Comparison of ENCODE assay signal across 20 mouse cellular contexts in the genomic region with DNA sequence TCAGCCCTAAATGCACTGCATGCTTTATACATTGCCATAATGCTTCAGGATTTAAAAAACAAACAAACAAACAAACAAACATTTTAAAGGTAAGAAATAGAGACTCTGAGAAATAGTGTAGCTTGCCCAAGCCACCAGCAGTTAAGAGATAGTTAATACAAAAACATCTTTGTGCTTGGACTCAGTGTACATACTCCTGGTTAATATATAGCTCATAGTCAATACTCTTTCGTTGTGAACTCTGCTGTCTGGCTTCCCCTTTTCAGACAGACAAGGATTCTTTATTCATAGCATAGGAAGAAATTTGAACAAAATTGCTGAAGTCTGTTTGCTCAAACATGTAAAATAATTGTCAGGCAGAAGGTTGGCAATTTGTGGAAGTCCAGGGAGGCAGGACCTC.
DNase-seq lines count a peak whose midpoint lies in the region; ATAC-seq and TF ChIP-seq lines count a peak whose summit lies in the region.
"Had no signal": no experiment of that assay in that cellular context is flagged by ENCODE, and none has a peak within 500 bp of the region (broad histone marks: within the 10 kb centered on the region; RNA-seq: fewer than 3 reads in every experiment).

No protein-coding gene starts in this region.

- H3K4me1 ChIP-seq in intestine, embryonic 14.5 days (replicated peaks; ENCODE audit: control insufficient read depth, insufficient read depth, low read length): peaks cover 21% of the 10 kb centered on the region
- 0 out of 2 replicates have a peak, but pooled peaks cover 8% of the 10 kb centered on the region for H3K4me1 ChIP-seq in intestine, postnatal 0 days (replicated peaks; ENCODE audit: control insufficient read depth, insufficient read depth, low read length)
- peaks cover 44% of the 10 kb centered on the region for H3K4me1 ChIP-seq in lung, embryonic 15.5 days
- peaks cover 8% of the 10 kb centered on the region; the same call in 1 of the 2 replicates for H3K4me1 ChIP-seq in intestine, embryonic 15.5 days (replicated peaks)
- H3K4me1 ChIP-seq in liver, embryonic 16.5 days (ENCODE audit: control insufficient read depth, low read depth, low read length): no peaks in the 10 kb centered on the region
- H3K4me1 ChIP-seq: forebrain, embryonic 12.5 days had no signal

- H3K27ac ChIP-seq in intestine, embryonic 14.5 days (ENCODE audit: low read depth): 0 out of 2 replicates have a peak overlapping the region, but pooled peaks have one; percentile 43
- no peak overlapping the region for H3K27ac ChIP-seq in intestine, postnatal 0 days (ENCODE audit: low read depth, low read length)
- peak overlapping the region; percentile 72; the same call in 1 of the 2 replicates for H3K27ac ChIP-seq in lung, embryonic 15.5 days
- peak overlapping the region; percentile 42; the same call in 1 of the 2 replicates for H3K27ac ChIP-seq in intestine, embryonic 15.5 days
- peak overlapping the region; percentile 46 for H3K27ac ChIP-seq in liver, embryonic 16.5 days (ENCODE audit: low read length)
- H3K27ac ChIP-seq: embryonic facial prominence, embryonic 12.5 days; forebrain, embryonic 12.5 days; hindbrain, embryonic 10.5 days had no signal

- no peak overlapping the region for H3K9ac ChIP-seq in intestine, embryonic 14.5 days (ENCODE audit: low read length)
- H3K9ac ChIP-seq in intestine, postnatal 0 days (ENCODE audit: low read depth, low read length): no peak overlapping the region
- no peak overlapping the region for H3K9ac ChIP-seq in lung, embryonic 15.5 days
- no peak overlapping the region for H3K9ac ChIP-seq in intestine, embryonic 15.5 days
- H3K9ac ChIP-seq in liver, embryonic 16.5 days (ENCODE audit: low read depth, low read length): no peak overlapping the region
- H3K9ac ChIP-seq: embryonic facial prominence, embryonic 12.5 days; forebrain, embryonic 12.5 days had no signal

- 29% methylated on average over 1 of the region's 1 CpGs for WGBS in intestine, embryonic 14.5 days
- 18% methylated on average over 1 of the region's 1 CpGs for WGBS in intestine, postnatal 0 days
- WGBS in lung, embryonic 15.5 days: 55% methylated on average over 1 of the region's 1 CpGs
- WGBS in intestine, embryonic 15.5 days: 29% methylated on average over 1 of the region's 1 CpGs
- 24% methylated on average over 1 of the region's 1 CpGs for WGBS in liver, embryonic 16.5 days (ENCODE audit: insufficient replicate concordance)

- TF ChIP-seq CTCF in intestine, postnatal 0 days (IDR thresholded peaks at IDR 0.05; ENCODE audit: low read depth): no peak

- H3K4me3 ChIP-seq in intestine, embryonic 14.5 days (ENCODE audit: low read depth, low read length): no peak overlapping the region
- no peak overlapping the region for H3K4me3 ChIP-seq in intestine, postnatal 0 days (ENCODE audit: low read depth, low read length)
- no peak overlapping the region for H3K4me3 ChIP-seq in lung, embryonic 15.5 days
- H3K4me3 ChIP-seq in intestine, embryonic 15.5 days (replicated peaks): no peak overlapping the region
- H3K4me3 ChIP-seq in liver, embryonic 16.5 days (ENCODE audit: low read depth, low read length): no peak overlapping the region
- H3K4me3 ChIP-seq: embryonic facial prominence, embryonic 12.5 days; forebrain, embryonic 12.5 days; heart, embryonic 12.5 days; hindbrain, embryonic 10.5 days had no signal

- DNase-seq in intestine, embryonic 14.5 days (ENCODE audit: low spot score): no peak
- DNase-seq in lung, postnatal 10 days: no peak
- no peak for DNase-seq in ovary, postnatal 10 days (ENCODE audit: low spot score)
- DNase-seq: B cell, adult 2 months; cerebellum, adult 11-12 months; cerebellum, adult 9-10 months; cerebellum, postnatal 25 days; gastrocnemius, postnatal 14 days had no signal

- ATAC-seq in intestine, embryonic 14.5 days (replicated peaks; ENCODE audit: low FRiP score, low TSS enrichment, low read depth): no peak
- no peak; the same call in 1 of the 2 replicates for ATAC-seq in intestine, postnatal 0 days
- ATAC-seq in lung, embryonic 15.5 days (ENCODE audit: borderline replicate concordance, extremely low read depth, low FRiP score, low TSS enrichment): no peak
- peak; percentile 68 for ATAC-seq in intestine, embryonic 15.5 days
- ATAC-seq in liver, embryonic 16.5 days (ENCODE audit: low read depth): peak; percentile 69
- no peak for ATAC-seq in erythroid progenitor cell, adult 5-6 weeks (replicated peaks; ENCODE audit: low FRiP score, poor library complexity, severe bottlenecking)
- ATAC-seq: CD4-positive, CD25-positive, alpha-beta regulatory T cell, adult 4 months; forebrain, embryonic 16.5 days had no signal

- no peaks in the 10 kb centered on the region for H3K9me3 ChIP-seq in intestine, embryonic 14.5 days (ENCODE audit: control insufficient read depth, low read length)
- no peaks in the 10 kb centered on the region for H3K9me3 ChIP-seq in intestine, postnatal 0 days (ENCODE audit: control insufficient read depth)
- H3K9me3 ChIP-seq in lung, embryonic 15.5 days: no peaks in the 10 kb centered on the region
- no peaks in the 10 kb centered on the region for H3K9me3 ChIP-seq in intestine, embryonic 15.5 days
- H3K9me3 ChIP-seq in liver, embryonic 16.5 days (replicated peaks; ENCODE audit: control insufficient read depth, low read length): no peaks in the 10 kb centered on the region
- H3K9me3 ChIP-seq: embryonic facial prominence, embryonic 12.5 days; forebrain, embryonic 12.5 days; G1E; heart, embryonic 12.5 days; hindbrain, embryonic 10.5 days had no signal

- H3K36me3 ChIP-seq in intestine, embryonic 14.5 days (ENCODE audit: control insufficient read depth, insufficient read depth, low read length): no peaks in the 10 kb centered on the region
- no peaks in the 10 kb centered on the region for H3K36me3 ChIP-seq in intestine, postnatal 0 days (ENCODE audit: control insufficient read depth, insufficient read depth)
- no peaks in the 10 kb centered on the region for H3K36me3 ChIP-seq in lung, embryonic 15.5 days
- H3K36me3 ChIP-seq in intestine, embryonic 15.5 days: no peaks in the 10 kb centered on the region
- no peaks in the 10 kb centered on the region for H3K36me3 ChIP-seq in liver, embryonic 16.5 days (ENCODE audit: control insufficient read depth, insufficient read depth)
- H3K36me3 ChIP-seq: embryonic facial prominence, embryonic 12.5 days; forebrain, embryonic 12.5 days; G1E; heart, embryonic 12.5 days; hindbrain, embryonic 10.5 days had no signal

- no peaks in the 10 kb centered on the region for H3K27me3 ChIP-seq in intestine, embryonic 14.5 days (replicated peaks; ENCODE audit: control insufficient read depth, insufficient read depth, low read length)
- H3K27me3 ChIP-seq in intestine, postnatal 0 days (replicated peaks; ENCODE audit: control insufficient read depth, insufficient read depth, low read length): no peaks in the 10 kb centered on the region
- H3K27me3 ChIP-seq in lung, embryonic 15.5 days: no peaks in the 10 kb centered on the region
- H3K27me3 ChIP-seq in intestine, embryonic 15.5 days (replicated peaks): no peaks in the 10 kb centered on the region
- no peaks in the 10 kb centered on the region for H3K27me3 ChIP-seq in liver, embryonic 16.5 days (ENCODE audit: control insufficient read depth, insufficient read depth, low read depth, low read length)
- H3K27me3 ChIP-seq: embryonic facial prominence, embryonic 12.5 days; forebrain, embryonic 12.5 days; heart, embryonic 12.5 days had no signal

- no peak overlapping the region for H3K4me2 ChIP-seq in intestine, embryonic 14.5 days (ENCODE audit: low read length)
- no peak overlapping the region for H3K4me2 ChIP-seq in intestine, postnatal 0 days (replicated peaks; ENCODE audit: low read depth)
- no peak overlapping the region for H3K4me2 ChIP-seq in lung, embryonic 15.5 days
- no peak overlapping the region for H3K4me2 ChIP-seq in intestine, embryonic 15.5 days (replicated peaks)
- no peak overlapping the region for H3K4me2 ChIP-seq in liver, embryonic 16.5 days (ENCODE audit: low read depth, low read length)
- H3K4me2 ChIP-seq: embryonic facial prominence, embryonic 12.5 days; forebrain, embryonic 12.5 days; heart, embryonic 12.5 days had no signal

Comparison
In these comparisons a context has a peak if more than half of its experiments do, and no peak if none do; other contexts are left out.
1. ATAC-seq: peak in intestine, embryonic 15.5 days (single experiment) and liver, embryonic 16.5 days (single experiment); none in intestine, embryonic 14.5 days (single experiment), intestine, postnatal 0 days (single experiment), lung, embryonic 15.5 days (single experiment) and erythroid progenitor cell, adult 5-6 weeks (single experiment).